Mouse (Mus musculus) liver, embryonic 15.5 days (tissue): ENCODE data around the gene Dcst1. TPM values are rescaled to one million over a fixed set of nuclear protein-coding genes. Genes with fewer than 3 reads are reported as not detected.
A peak's percentile ranks its signal among the peaks of the same experiment; 100 is the strongest.

ENCODE experiments used
- ATAC-seq: fragments of 200-750 bp; cut with Nextera tagmentation; 2 replicates; pipeline ENCODE4 v1.8.0; 2017; ENCODE audit warnings: moderate number of reproducible peaks, mild to moderate bottlenecking, moderate library complexity; ENCODE audit not compliant: insufficient read depth
- H3K27ac ChIP-seq: fragments of 300-500 bp; sonication (generic); replicated peaks from 2 replicates; pipeline ENCODE4 v1.5.1; 2015; ENCODE audit warnings: mild to moderate bottlenecking, inconsistent platforms
- H3K27me3 ChIP-seq: fragments of 300-500 bp; sonication (generic); 2 replicates; pipeline ENCODE4 v1.6.1; 2015; ENCODE audit warnings: mild to moderate bottlenecking, inconsistent platforms
- H3K36me3 ChIP-seq: fragments of 300-500 bp; sonication (generic); replicated peaks from 2 replicates; pipeline ENCODE4 v1.6.1; 2015; ENCODE audit warnings: moderate library complexity, mild to moderate bottlenecking, inconsistent platforms
- H3K4me1 ChIP-seq: fragments of 300-500 bp; sonication (generic); replicated peaks from 2 replicates; pipeline ENCODE4 v1.6.1; 2015; ENCODE audit warnings: inconsistent platforms
- H3K4me2 ChIP-seq: fragments of 300-500 bp; sonication (generic); 2 replicates; pipeline ENCODE4 v1.6.1; 2015; ENCODE audit warnings: moderate library complexity, mild to moderate bottlenecking, inconsistent platforms
- H3K4me3 ChIP-seq: fragments of 300-500 bp; sonication (generic); replicated peaks from 2 replicates; pipeline ENCODE4 v1.5.1; 2015; ENCODE audit warnings: mild to moderate bottlenecking, inconsistent platforms
- H3K9ac ChIP-seq: fragments of 300-500 bp; sonication (generic); 2 replicates; pipeline ENCODE4 v1.6.1; 2015; ENCODE audit warnings: moderate library complexity, mild to moderate bottlenecking, inconsistent platforms
- H3K9me3 ChIP-seq: fragments of 300-500 bp; sonication (generic); replicated peaks from 2 replicates; pipeline ENCODE4 v1.6.1; 2016; ENCODE audit warnings: inconsistent platforms
- WGBS: fragments of 180-500 bp; shearing (Covaris S2); methylation state at CpG from one replicate; pipeline ENCODE4 v1.1.7; 2015; ENCODE audit warnings: mixed read lengths; ENCODE audit not compliant: insufficient replicate concordance; 5-methylcytosine and 5-hydroxymethylcytosine counted together
- polyA plus RNA-seq: library from polyadenylated mRNA; unstranded; fragments of >200 nt; fragmentation: Nextera tagmentation; extraction: Ambion mirVana; gene quantifications from 2 replicates; pipeline ENCODE4 v1.2.1, GENCODE M21; 2015

Dcst1 gene
- polyA plus RNA-seq, 1 experiment from 2014 or later, result not detected

DNA sequence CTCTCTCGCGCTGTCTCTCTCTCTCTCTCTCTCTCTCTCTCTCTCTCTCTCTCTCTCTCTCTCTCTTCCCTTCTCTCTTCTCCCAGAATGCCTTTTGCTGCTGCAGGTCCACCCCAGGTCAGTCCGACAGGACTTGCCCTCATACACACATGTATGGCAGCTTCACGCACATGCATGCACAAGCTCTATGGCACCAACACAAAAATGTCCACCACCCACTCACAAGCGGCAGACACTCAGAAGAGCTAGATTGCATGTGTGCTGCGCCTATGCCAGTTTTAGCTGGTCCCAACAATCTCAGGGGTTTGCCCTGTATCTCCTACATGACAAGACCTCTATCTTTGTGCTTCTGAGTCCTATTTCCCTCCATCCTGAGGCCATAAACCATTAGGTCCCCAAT lies 47.8 kb downstream of the Dcst1 start:
- no peaks in the 10 kb centered on the region for H3K9me3 ChIP-seq
- H3K27me3 ChIP-seq, result peaks cover 84% of the 10 kb centered on the region
- peaks cover 44% of the 10 kb centered on the region for H3K4me1 ChIP-seq
- H3K9ac ChIP-seq, result no peak overlapping the region
- no peak overlapping the region for H3K27ac ChIP-seq
- no peak overlapping the region for H3K4me3 ChIP-seq
- H3K4me2 ChIP-seq, result no peak overlapping the region
- 49% methylated on average over 6 of the region's 6 CpGs for WGBS
- H3K36me3 ChIP-seq, result no peaks in the 10 kb centered on the region
- ATAC-seq, result no peak

DNA sequence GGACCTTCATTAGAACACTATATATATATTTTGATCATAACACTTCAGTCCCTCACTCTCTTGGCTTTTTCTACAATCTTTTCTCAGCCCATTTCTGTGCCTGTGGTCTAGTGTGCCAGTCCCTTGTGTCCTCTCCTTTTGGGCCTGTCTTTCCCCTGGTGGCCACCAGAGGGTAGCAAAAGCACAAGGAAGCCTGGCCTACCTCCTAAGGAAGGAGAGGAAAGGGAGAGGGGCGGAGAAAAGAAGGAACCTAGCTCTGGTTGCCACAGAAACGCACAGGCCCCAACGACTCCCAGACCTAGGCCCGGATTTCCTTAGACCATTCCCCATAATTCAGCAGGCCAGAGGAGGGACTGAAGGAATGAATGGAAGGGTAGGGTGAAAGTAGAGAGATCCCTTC lies 48.2 kb downstream of the Dcst1 start:
- no peak overlapping the region for H3K27ac ChIP-seq
- H3K4me3 ChIP-seq, result no peak overlapping the region
- no peak for ATAC-seq
- peak overlapping the region; percentile 51; the same call in 1 of the 2 replicates for H3K4me2 ChIP-seq
- H3K27me3 ChIP-seq, result peaks cover 80% of the 10 kb centered on the region
- 0% methylated on average over 4 of the region's 4 CpGs for WGBS
- H3K36me3 ChIP-seq, result no peaks in the 10 kb centered on the region
- H3K4me1 ChIP-seq, result peaks cover 42% of the 10 kb centered on the region
- H3K9ac ChIP-seq, result no peak overlapping the region
- no peaks in the 10 kb centered on the region for H3K9me3 ChIP-seq

DNA sequence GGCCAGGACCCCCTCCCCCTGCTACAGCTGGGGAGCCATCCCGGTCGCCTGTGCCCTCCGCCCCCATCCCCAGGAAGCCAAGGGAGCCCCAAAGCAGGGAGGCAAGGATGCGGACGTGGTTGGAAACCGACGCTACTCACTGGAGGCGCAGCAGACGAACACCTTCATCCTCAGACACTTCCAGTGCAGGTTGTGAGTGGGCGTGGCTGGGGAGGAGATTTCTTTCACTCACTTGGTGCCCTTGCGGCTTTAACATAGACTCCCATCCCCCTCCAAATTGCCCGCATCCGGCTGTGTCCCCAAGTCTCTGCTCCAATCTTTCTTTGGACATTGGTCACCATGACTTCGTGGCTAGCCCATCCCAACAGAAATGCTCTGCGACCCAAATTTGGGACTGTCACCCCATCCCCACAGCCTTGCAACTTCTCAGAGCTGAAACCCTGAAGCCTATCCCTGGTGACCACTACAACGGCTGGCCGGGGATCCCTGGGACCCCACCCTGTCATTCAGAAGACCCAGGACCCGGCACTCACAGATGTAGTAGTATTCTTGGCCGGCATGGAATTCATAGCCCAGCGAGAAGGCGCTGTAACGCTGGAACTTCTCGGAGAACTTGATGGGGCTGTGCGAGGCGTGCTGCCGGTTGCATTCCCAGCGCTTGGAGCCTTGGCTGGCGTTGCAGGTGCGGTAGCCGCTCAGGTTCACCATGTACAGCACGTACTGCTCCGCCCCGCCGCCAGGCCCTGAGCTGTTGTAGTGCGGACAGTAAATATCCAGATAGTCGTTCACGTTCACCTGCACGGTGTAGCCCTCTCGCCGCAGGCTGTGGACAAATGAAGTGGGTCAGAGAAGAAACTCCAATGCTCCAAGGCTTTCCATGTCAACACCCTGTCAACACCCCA lies 48.9 kb downstream of the Dcst1 start:
- Histone ChIP-seq H3K36me3 (no peaks in the 10 kb centered on the region), H3K9me3 (no peaks in the 10 kb centered on the region), H3K4me3 (no peak overlapping the region), H3K4me2 (peak overlapping the region; percentile 51), H3K4me1 (peaks cover 35% of the 10 kb centered on the region), H3K27me3 (peaks cover 73% of the 10 kb centered on the region), H3K27ac (no peak overlapping the region), H3K9ac (no peak overlapping the region)
- WGBS, result 11% methylated on average over 40 of the region's 40 CpGs
- ATAC-seq, result peak; percentile 37; the same call in 1 of the 2 replicates

DNA sequence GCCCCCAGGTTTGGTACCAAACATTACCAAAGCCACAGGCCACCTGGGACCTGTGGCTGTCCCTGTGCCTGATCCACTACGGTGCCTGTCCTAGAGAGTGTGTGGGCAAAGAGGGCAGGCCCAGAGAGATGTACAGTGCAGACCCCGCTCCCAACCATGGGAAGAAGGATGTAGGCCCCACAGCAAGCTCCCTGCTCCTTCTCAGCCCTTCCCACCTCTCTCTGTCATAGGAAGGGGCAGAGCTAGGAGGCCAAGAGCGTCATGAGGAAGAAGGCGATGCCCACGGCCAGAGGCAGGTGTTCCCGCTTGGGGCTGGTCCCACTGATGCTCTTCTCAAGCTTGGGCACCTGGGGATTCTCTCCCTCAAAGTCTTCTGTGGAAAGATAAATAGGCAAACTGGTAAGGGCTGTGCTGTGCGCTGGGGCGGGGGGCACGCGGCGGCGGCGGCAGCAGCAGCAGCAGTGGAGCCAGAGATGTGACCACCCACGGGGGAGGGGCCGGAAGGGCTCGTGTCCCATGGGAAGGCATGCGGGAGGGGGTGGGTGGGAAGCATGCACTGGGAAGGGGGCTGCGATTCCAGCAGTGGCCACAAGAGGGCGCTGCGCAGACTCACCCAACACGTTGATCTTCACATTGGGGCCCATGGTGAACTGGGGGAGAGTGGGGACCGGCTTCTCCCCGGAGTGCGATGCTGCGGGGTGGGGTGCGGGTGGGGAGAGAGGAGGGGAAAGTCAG lies 49.7 kb downstream of the Dcst1 start:
- Histone ChIP-seq H3K27ac (no peak overlapping the region), H3K4me2 (peak overlapping the region; percentile 51), H3K4me1 (peaks cover 27% of the 10 kb centered on the region), H3K9ac (no peak overlapping the region), H3K4me3 (0 out of 2 replicates have a peak overlapping the region, but pooled peaks have one; percentile 7), H3K36me3 (no peaks in the 10 kb centered on the region), H3K27me3 (peaks cover 65% of the 10 kb centered on the region), H3K9me3 (no peaks in the 10 kb centered on the region)
- 7% methylated on average over 26 of the region's 26 CpGs for WGBS
- no peak for ATAC-seq

DNA sequence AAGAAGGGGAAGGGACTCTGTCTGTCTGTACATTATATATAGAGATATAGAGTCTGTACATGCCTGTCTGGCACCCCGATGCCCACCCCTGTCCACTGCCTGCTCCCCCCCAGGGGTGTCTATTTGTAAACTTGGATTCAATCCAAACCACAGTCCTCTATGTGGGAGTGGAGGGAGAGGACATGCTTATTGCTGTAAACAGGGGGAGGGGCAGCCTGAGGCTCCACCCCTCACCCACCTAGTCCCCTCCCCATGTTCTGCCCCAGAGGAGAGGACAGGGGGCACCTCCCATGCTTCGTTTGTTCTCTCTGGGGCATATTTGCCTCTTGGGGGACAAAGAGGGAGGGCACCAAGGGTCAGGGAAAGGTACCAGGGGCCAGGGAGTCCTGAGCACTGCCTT lies 50.3 kb downstream of the Dcst1 start:
- Histone ChIP-seq H3K9ac (no peak overlapping the region), H3K9me3 (no peaks in the 10 kb centered on the region), H3K36me3 (no peaks in the 10 kb centered on the region), H3K4me3 (no peak overlapping the region), H3K27ac (no peak overlapping the region), H3K27me3 (peaks cover 59% of the 10 kb centered on the region), H3K4me1 (peaks cover 21% of the 10 kb centered on the region), H3K4me2 (no peak overlapping the region)
- ATAC-seq, result no peak
- 43% methylated on average over 2 of the region's 2 CpGs for WGBS

DNA sequence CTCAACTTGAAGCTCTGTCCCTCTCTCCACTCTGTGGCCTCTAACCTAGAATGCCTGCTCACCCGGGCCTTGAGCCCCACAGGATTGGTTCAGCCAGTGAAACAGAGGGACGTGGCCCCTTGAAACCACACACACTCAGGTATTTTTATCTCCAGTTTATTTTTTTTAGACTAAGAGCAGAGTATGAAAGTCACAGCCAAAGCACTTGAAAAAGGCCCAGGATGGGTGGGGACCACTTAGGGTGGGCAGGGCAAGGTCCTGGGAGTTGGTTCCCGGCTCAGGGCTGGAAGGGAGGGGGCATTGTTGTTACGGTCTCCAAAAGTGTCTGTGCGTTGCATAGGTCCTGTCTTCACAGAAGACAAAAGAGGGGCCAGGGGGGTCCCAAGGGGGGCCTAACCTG lies 50.7 kb downstream of the Dcst1 start:
- no peak overlapping the region for H3K4me3 ChIP-seq
- 62% methylated on average over 5 of the region's 5 CpGs for WGBS
- no peak overlapping the region for H3K4me2 ChIP-seq
- peaks cover 55% of the 10 kb centered on the region for H3K27me3 ChIP-seq
- no peaks in the 10 kb centered on the region for H3K36me3 ChIP-seq
- ATAC-seq, result no peak
- no peaks in the 10 kb centered on the region for H3K9me3 ChIP-seq
- H3K27ac ChIP-seq, result no peak overlapping the region
- no peak overlapping the region for H3K9ac ChIP-seq
- peaks cover 17% of the 10 kb centered on the region for H3K4me1 ChIP-seq

DNA sequence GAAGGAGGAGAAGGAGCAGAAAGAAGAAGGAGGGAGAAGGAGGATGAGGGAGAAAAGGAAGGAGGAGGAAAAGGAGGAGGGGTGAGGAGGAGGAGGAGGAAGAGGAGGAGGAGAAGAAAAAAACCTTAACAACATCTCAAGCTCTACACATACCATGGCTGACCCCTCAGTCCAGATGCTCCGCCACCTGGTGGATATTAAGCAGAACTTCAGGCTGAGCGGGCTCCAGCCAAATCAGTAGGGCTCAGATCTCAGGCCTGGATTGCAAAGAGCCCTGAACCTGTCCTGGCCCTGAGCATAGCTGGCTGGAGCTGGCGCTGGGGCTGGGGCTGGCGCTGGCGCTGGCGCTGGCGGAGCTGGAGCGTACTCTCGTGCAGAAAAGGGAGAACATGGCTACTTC lies 57.0 kb downstream of the Dcst1 start:
- no peak overlapping the region for H3K4me2 ChIP-seq
- no peak overlapping the region for H3K4me3 ChIP-seq
- H3K4me1 ChIP-seq, result peaks cover 4% of the 10 kb centered on the region; the same call in 1 of the 2 replicates
- no peak for ATAC-seq
- 0% methylated on average over 8 of the region's 9 CpGs for WGBS
- no peak overlapping the region for H3K9ac ChIP-seq
- no peaks in the 10 kb centered on the region for H3K36me3 ChIP-seq
- H3K27me3 ChIP-seq, result no peaks in the 10 kb centered on the region; the same call in none of the 2 replicates
- H3K27ac ChIP-seq, result no peak overlapping the region
- no peaks in the 10 kb centered on the region for H3K9me3 ChIP-seq

DNA sequence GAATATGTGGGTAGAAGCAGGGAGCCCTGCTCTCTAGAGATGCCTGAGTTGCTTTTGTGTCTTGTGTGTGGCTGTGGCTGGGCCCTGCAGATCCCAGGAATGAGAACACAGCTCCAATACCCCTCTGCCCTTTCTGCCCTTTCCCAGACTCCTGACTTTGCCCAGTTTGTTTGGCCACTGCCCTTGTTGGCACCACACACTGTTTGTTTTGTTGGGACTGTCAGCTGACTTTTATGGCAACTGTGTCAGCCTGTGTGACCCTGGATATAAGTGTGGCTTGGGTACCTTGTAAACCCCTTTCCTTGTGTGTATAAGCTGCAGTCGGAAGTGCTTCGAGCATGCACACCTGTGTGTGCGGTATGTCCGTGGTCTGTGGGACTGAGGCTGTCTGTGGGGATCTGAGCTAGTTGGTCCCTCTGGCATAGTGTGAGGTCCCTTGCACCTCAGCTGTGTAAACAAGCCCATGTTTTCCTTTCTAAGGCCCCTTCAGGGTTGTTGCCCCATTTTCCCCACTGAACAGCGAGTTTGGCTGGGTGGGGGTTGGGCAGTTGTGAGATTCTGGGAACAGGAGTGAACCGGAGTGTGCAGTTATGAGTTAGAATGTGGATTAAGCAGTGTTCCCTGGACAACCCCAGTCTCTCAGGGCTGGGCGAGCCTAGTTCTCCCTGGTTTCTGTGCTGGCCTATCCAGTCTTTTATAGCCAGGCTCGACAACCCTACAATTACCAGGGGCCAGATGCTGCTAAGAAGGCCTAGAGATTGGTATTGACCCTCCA lies 59.3 kb downstream of the Dcst1 start:
- no peak overlapping the region for H3K4me2 ChIP-seq
- ATAC-seq, result peak; percentile 29
- H3K36me3 ChIP-seq, result no peaks in the 10 kb centered on the region
- 70% methylated on average over 8 of the region's 8 CpGs for WGBS
- H3K9ac ChIP-seq, result no peak overlapping the region
- peaks cover 4% of the 10 kb centered on the region; the same call in 1 of the 2 replicates for H3K4me1 ChIP-seq
- H3K27me3 ChIP-seq, result peaks cover 5% of the 10 kb centered on the region; the same call in 1 of the 2 replicates
- H3K4me3 ChIP-seq, result no peak overlapping the region
- H3K27ac ChIP-seq, result no peak overlapping the region
- no peaks in the 10 kb centered on the region for H3K9me3 ChIP-seq

DNA sequence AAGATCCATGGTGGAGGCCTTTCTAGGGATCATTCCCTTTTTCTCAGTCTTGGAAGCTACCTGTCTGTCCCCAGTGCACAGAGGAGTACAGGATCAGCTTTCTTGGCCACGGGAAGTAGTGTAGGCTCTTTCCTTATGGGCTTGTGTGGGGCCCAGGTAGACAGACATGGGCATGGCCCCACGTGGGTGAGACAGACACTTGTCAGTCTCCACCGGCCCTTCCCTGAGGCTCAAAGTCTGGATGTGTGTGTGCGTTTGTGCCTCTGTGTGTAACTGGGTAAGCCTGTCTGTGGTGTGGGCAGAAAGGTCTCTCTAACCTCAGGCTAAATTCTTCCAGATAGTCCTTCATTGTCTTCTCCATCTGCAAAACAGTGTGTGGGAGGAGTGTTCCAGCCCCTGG lies 59.9 kb downstream of the Dcst1 start:
- no peak overlapping the region for H3K27ac ChIP-seq
- no peaks in the 10 kb centered on the region for H3K9me3 ChIP-seq
- no peaks in the 10 kb centered on the region for H3K36me3 ChIP-seq
- no peak overlapping the region for H3K4me2 ChIP-seq
- ATAC-seq, result no peak
- H3K9ac ChIP-seq, result no peak overlapping the region
- WGBS, result 48% methylated on average over 4 of the region's 4 CpGs
- peaks cover 4% of the 10 kb centered on the region for H3K4me1 ChIP-seq
- H3K4me3 ChIP-seq, result no peak overlapping the region
- peaks cover 9% of the 10 kb centered on the region for H3K27me3 ChIP-seq

DNA sequence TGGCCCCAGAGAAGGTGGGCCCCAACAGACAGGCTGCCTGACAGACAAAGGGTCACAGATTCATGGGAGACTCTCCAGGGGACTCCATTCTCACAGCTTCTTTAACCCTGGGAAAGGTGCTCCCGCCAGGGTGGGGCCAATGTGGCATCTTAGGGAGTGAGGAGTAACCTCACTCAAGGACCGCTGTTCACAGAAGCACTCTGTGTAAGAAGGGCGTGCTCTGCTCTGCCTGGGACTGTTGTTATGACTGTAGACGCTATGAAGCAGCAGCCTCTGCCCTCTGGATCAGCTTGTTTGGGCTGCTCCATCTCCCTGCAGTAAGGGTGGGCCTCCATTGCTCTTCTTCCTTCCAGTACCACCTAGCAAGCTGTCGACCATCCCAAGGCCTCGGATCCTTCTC lies 60.6 kb downstream of the Dcst1 start:
- no peak overlapping the region for H3K9ac ChIP-seq
- peaks cover 5% of the 10 kb centered on the region for H3K4me1 ChIP-seq
- WGBS, result 56% methylated on average over 6 of the region's 6 CpGs

DNA sequence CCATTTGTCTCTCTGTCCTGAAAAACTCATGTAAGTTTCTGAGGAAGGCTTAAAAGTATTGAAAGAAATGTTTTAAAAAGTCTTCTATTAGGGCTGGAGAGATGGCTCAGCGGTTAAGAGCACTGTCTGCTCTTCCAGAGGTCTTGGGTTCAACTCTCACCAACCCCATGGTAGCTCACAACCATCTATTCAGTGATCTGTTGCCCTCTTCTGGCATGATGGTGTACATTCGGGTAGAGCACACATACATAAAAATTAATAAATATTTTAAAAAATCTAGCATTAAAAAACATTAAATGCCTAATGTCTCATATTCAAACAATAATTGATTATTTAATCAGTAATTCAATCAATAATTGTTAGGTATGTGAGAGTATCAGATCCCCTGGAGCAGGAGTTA lies 64.5 kb downstream of the Dcst1 start:
- no peaks in the 10 kb centered on the region for H3K9me3 ChIP-seq
- no peak overlapping the region for H3K4me3 ChIP-seq
- peaks cover 8% of the 10 kb centered on the region for H3K4me1 ChIP-seq
- ATAC-seq, result no peak
- H3K9ac ChIP-seq, result no peak overlapping the region
- H3K27ac ChIP-seq, result no peak overlapping the region
- peaks cover 29% of the 10 kb centered on the region for H3K27me3 ChIP-seq
- H3K36me3 ChIP-seq, result no peaks in the 10 kb centered on the region
- H3K4me2 ChIP-seq, result no peak overlapping the region
- 51% methylated on average over 2 of the region's 2 CpGs for WGBS

More for the DNA sequence above, 60.6 kb downstream of the Dcst1 start:
- no peak overlapping the region for H3K4me2 ChIP-seq
- H3K9me3 ChIP-seq, result no peaks in the 10 kb centered on the region
- no peak overlapping the region for H3K27ac ChIP-seq
- no peaks in the 10 kb centered on the region for H3K36me3 ChIP-seq
- H3K4me3 ChIP-seq, result no peak overlapping the region
- peaks cover 15% of the 10 kb centered on the region for H3K27me3 ChIP-seq
- ATAC-seq, result no peak
